Mouse (Mus musculus): ENCODE results near the gene Dhx33. TPM values are rescaled to one million over a fixed set of nuclear protein-coding genes. Genes with fewer than 3 reads are reported as not detected.

Dhx33 gene
- polyA plus RNA-seq, 2 experiments, result 18.6 to 33.2 TPM

GRCm38 (mm10) chr11:70982030-70982429 lies 22.2 kb downstream of the Dhx33 start:
- Histone ChIP-seq H3K9me3 (ENCODE audit: control insufficient read depth, low read length) (no peaks in the 10 kb centered on the region), H3K27ac (replicated peaks; ENCODE audit: low read depth, low read length) (no peak overlapping the region), H3K4me1 (ENCODE audit: control insufficient read depth, insufficient read depth, low read length) (peaks cover 6% of the 10 kb centered on the region; the same call in 1 of the 2 replicates), H3K27me3 (ENCODE audit: control insufficient read depth, insufficient read depth, low read length) (no peaks in the 10 kb centered on the region), H3K36me3 (ENCODE audit: control insufficient read depth, insufficient read depth, low read length) (peaks cover 69% of the 10 kb centered on the region), H3K9ac (ENCODE audit: low read depth, low read length, severe bottlenecking) (peak overlapping the region; percentile 71), H3K4me2 (replicated peaks; ENCODE audit: low read depth, low read length, severe bottlenecking) (peak overlapping the region; percentile 80), H3K4me3 (replicated peaks; ENCODE audit: low read length) (peak overlapping the region; percentile 90)
- ATAC-seq (ENCODE audit: low FRiP score, low read depth) (no peak), DNase-seq (ENCODE audit: low spot score) (no peak)
- no peak for TF ChIP-seq POLR2A (IDR thresholded peaks at IDR 0.05; ENCODE audit: borderline replicate concordance, extremely low read depth, insufficient read depth, insufficient read length)
- 8% methylated on average over 12 of the region's 12 CpGs for WGBS

- H3K9ac ChIP-seq (ENCODE audit: low read depth, low read length, severe bottlenecking), result no peak overlapping the region
- H3K4me1 ChIP-seq (ENCODE audit: control insufficient read depth, insufficient read depth, low read length), result peaks cover 6% of the 10 kb centered on the region; the same call in 1 of the 2 replicates
- peaks cover 68% of the 10 kb centered on the region for H3K36me3 ChIP-seq (ENCODE audit: control insufficient read depth, insufficient read depth, low read length)
- 95% methylated on average over 14 of the region's 14 CpGs for WGBS
- no peak overlapping the region; the same call in 1 of the 2 replicates for H3K4me3 ChIP-seq (replicated peaks; ENCODE audit: low read length)
- no peak overlapping the region for H3K27ac ChIP-seq (replicated peaks; ENCODE audit: low read depth, low read length)
- no peak for DNase-seq (ENCODE audit: low spot score)
- no peak overlapping the region for H3K4me2 ChIP-seq (replicated peaks; ENCODE audit: low read depth, low read length, severe bottlenecking)
- no peak for ATAC-seq (ENCODE audit: low FRiP score, low read depth)
- TF ChIP-seq POLR2A (IDR thresholded peaks at IDR 0.05; ENCODE audit: borderline replicate concordance, extremely low read depth, insufficient read depth, insufficient read length), result no peak
- H3K27me3 ChIP-seq (ENCODE audit: control insufficient read depth, insufficient read depth, low read length), result no peaks in the 10 kb centered on the region
- no peaks in the 10 kb centered on the region for H3K9me3 ChIP-seq (ENCODE audit: control insufficient read depth, low read length)
Measured at GRCm38 (mm10) chr11:70980751-70981510, 23.3 kb downstream of the Dhx33 start.

- H3K4me2 ChIP-seq (replicated peaks; ENCODE audit: low read depth, low read length, severe bottlenecking), result no peak overlapping the region
- peaks cover 6% of the 10 kb centered on the region; the same call in 1 of the 2 replicates for H3K4me1 ChIP-seq (ENCODE audit: control insufficient read depth, insufficient read depth, low read length)
- DNase-seq (ENCODE audit: low spot score) (no peak), ATAC-seq (ENCODE audit: low FRiP score, low read depth) (no peak)
- H3K36me3 ChIP-seq (ENCODE audit: control insufficient read depth, insufficient read depth, low read length), result peaks cover 68% of the 10 kb centered on the region
- no peak for TF ChIP-seq POLR2A (IDR thresholded peaks at IDR 0.05; ENCODE audit: borderline replicate concordance, extremely low read depth, insufficient read depth, insufficient read length)
- H3K9ac ChIP-seq (ENCODE audit: low read depth, low read length, severe bottlenecking), result no peak overlapping the region
- H3K27me3 ChIP-seq (ENCODE audit: control insufficient read depth, insufficient read depth, low read length), result no peaks in the 10 kb centered on the region
- 83% methylated on average over 6 of the region's 6 CpGs for WGBS
- no peak overlapping the region for H3K27ac ChIP-seq (replicated peaks; ENCODE audit: low read depth, low read length)
- no peak overlapping the region for H3K4me3 ChIP-seq (replicated peaks; ENCODE audit: low read length)
- no peaks in the 10 kb centered on the region for H3K9me3 ChIP-seq (ENCODE audit: control insufficient read depth, low read length)
Measured at GRCm38 (mm10) chr11:70980232-70980631, 24.0 kb downstream of the Dhx33 start.

- ATAC-seq (ENCODE audit: low FRiP score, low read depth) (no peak), DNase-seq (ENCODE audit: low spot score) (no peak)
- no peak overlapping the region for H3K9ac ChIP-seq (ENCODE audit: low read depth, low read length, severe bottlenecking)
- H3K4me2 ChIP-seq (replicated peaks; ENCODE audit: low read depth, low read length, severe bottlenecking), result no peak overlapping the region
- H3K27ac ChIP-seq (replicated peaks; ENCODE audit: low read depth, low read length), result no peak overlapping the region
- no peak overlapping the region for H3K4me3 ChIP-seq (replicated peaks; ENCODE audit: low read length)
- H3K4me1 ChIP-seq (ENCODE audit: control insufficient read depth, insufficient read depth, low read length), result peaks cover 6% of the 10 kb centered on the region; the same call in 1 of the 2 replicates
- TF ChIP-seq POLR2A (IDR thresholded peaks at IDR 0.05; ENCODE audit: borderline replicate concordance, extremely low read depth, insufficient read depth, insufficient read length), result no peak
- H3K36me3 ChIP-seq (ENCODE audit: control insufficient read depth, insufficient read depth, low read length), result peaks cover 77% of the 10 kb centered on the region
- 92% methylated on average over 6 of the region's 6 CpGs for WGBS
- H3K27me3 ChIP-seq (ENCODE audit: control insufficient read depth, insufficient read depth, low read length), result no peaks in the 10 kb centered on the region
- no peaks in the 10 kb centered on the region for H3K9me3 ChIP-seq (ENCODE audit: control insufficient read depth, low read length)
Measured at GRCm38 (mm10) chr11:70977293-70977692, 26.9 kb downstream of the Dhx33 start.

- TF ChIP-seq POLR2A (IDR thresholded peaks at IDR 0.05; ENCODE audit: borderline replicate concordance, extremely low read depth, insufficient read depth, insufficient read length), result no peak
- WGBS, result 64% methylated on average over 2 of the region's 2 CpGs
Measured at GRCm38 (mm10) chr11:70975193-70975592, 29.0 kb downstream of the Dhx33 start.

More at GRCm38 (mm10) chr11:70975193-70975592, 29.0 kb downstream of the Dhx33 start:
- ATAC-seq (ENCODE audit: low FRiP score, low read depth) (no peak), DNase-seq (ENCODE audit: low spot score) (no peak)
- Histone ChIP-seq H3K9me3 (ENCODE audit: control insufficient read depth, low read length) (no peaks in the 10 kb centered on the region), H3K9ac (ENCODE audit: low read depth, low read length, severe bottlenecking) (no peak overlapping the region), H3K27me3 (ENCODE audit: control insufficient read depth, insufficient read depth, low read length) (no peaks in the 10 kb centered on the region), H3K4me3 (replicated peaks; ENCODE audit: low read length) (no peak overlapping the region), H3K4me1 (ENCODE audit: control insufficient read depth, insufficient read depth, low read length) (peaks cover 5% of the 10 kb centered on the region; the same call in 1 of the 2 replicates), H3K36me3 (ENCODE audit: control insufficient read depth, insufficient read depth, low read length) (peaks cover 66% of the 10 kb centered on the region), H3K27ac (replicated peaks; ENCODE audit: low read depth, low read length) (no peak overlapping the region), H3K4me2 (replicated peaks; ENCODE audit: low read depth, low read length, severe bottlenecking) (no peak overlapping the region)

Data from limb, embryonic 14.5 days (tissue).